Mouse (Mus musculus) hindbrain, embryonic 16.5 days (tissue): ENCODE data around the gene Adad2. TPM values are rescaled to one million over a fixed set of nuclear protein-coding genes. Genes with fewer than 3 reads are reported as not detected.
A peak's percentile ranks its signal among the peaks of the same experiment; 100 is the strongest.

Experiments used
- ATAC-seq: fragments of 200-750 bp; cut with Nextera tagmentation; 2 replicates; pipeline ENCODE4 v1.8.0; 2017; ENCODE audit warnings: moderate TSS enrichment, moderate library complexity
- H3K27ac ChIP-seq: fragments of 300-500 bp; sonication (generic); 2 replicates; pipeline ENCODE4 v1.5.1; 2014; ENCODE audit warnings: low read depth, mild to moderate bottlenecking, control low read depth, low read length, moderate library complexity
- H3K27me3 ChIP-seq: fragments of 300-500 bp; sonication (generic); replicated peaks from 2 replicates; pipeline ENCODE4 v1.6.1; 2014; ENCODE audit warnings: low read length; ENCODE audit not compliant: control insufficient read depth, insufficient read depth
- H3K36me3 ChIP-seq: fragments of 300-500 bp; sonication (generic); 2 replicates; pipeline ENCODE4 v1.6.1; 2014; ENCODE audit warnings: mild to moderate bottlenecking, low read length, moderate library complexity, mixed read lengths; ENCODE audit not compliant: control insufficient read depth, insufficient read depth
- H3K4me1 ChIP-seq: fragments of 300-500 bp; sonication (generic); 2 replicates; pipeline ENCODE4 v1.6.1; 2014; ENCODE audit warnings: low read depth, low read length; ENCODE audit not compliant: control insufficient read depth, insufficient read depth
- H3K4me2 ChIP-seq: fragments of 300-500 bp; sonication (generic); 2 replicates; pipeline ENCODE4 v1.6.1; 2014; ENCODE audit warnings: mild to moderate bottlenecking, low read length, control low read depth, moderate library complexity
- H3K4me3 ChIP-seq: fragments of 300-500 bp; sonication (generic); 2 replicates; pipeline ENCODE4 v1.5.1; 2014; ENCODE audit warnings: mild to moderate bottlenecking, low read length, control low read depth, moderate library complexity
- H3K9ac ChIP-seq: fragments of 300-500 bp; sonication (generic); 2 replicates; pipeline ENCODE4 v1.6.1; 2014; ENCODE audit warnings: low read depth, mild to moderate bottlenecking, control low read depth, low read length, moderate library complexity
- H3K9me3 ChIP-seq: fragments of 300-500 bp; sonication (generic); 2 replicates; pipeline ENCODE4 v1.6.1; 2014; ENCODE audit warnings: mild to moderate bottlenecking, low read length, moderate library complexity; ENCODE audit not compliant: control insufficient read depth
- WGBS: fragments of 180-500 bp; shearing (Covaris S2); extraction: QIAGEN DNeasy Blood & Tissue Kit; methylation state at CpG from one replicate; pipeline ENCODE4 v1.1.7; 2014; 5-methylcytosine and 5-hydroxymethylcytosine counted together
- polyA plus RNA-seq: library from polyadenylated mRNA; unstranded; fragments of >200 nt; fragmentation: Nextera tagmentation; extraction: Ambion mirVana; gene quantifications from 2 replicates; pipeline ENCODE4 v1.2.1, GENCODE M21; 2015

Adad2 gene
- polyA plus RNA-seq, 1 experiment from 2014 or later = 0.23 TPM

DNA sequence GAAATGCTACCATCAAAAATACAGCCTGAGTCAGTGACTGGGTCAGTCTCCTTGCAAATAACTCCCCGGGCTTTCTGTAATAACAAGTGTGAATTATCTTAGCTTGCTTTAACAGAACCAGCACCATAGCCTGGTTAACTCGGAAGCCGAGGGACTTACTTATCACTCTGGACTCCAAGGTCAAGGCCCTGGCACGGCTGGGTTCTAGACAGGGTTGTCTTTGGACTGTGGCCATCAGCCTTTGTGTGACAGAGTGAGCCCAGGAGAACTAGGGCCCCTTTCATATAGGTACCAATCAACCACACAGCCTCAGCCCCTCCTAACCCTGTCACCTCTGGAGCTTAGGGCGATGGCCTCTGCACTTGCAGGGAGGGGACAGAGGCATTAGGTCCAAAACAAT lies 28.5 kb downstream of the Adad2 start:
- H3K4me2 ChIP-seq = no peak overlapping the region
- WGBS = 82% methylated on average over 5 of the region's 5 CpGs
- no peak for ATAC-seq
- H3K27me3 ChIP-seq = no peaks in the 10 kb centered on the region
- H3K4me1 ChIP-seq = peaks cover 12% of the 10 kb centered on the region
- no peak overlapping the region for H3K4me3 ChIP-seq
- H3K9me3 ChIP-seq = no peaks in the 10 kb centered on the region
- H3K9ac ChIP-seq = no peak overlapping the region
- H3K27ac ChIP-seq = no peak overlapping the region
- H3K36me3 ChIP-seq = no peaks in the 10 kb centered on the region

GRCm38 (mm10) chr8:119642960-119643359 lies 30.4 kb downstream of the Adad2 start:
- peaks cover 12% of the 10 kb centered on the region for H3K4me1 ChIP-seq
- no peak for ATAC-seq
- no peak overlapping the region for H3K9ac ChIP-seq
- no peak overlapping the region for H3K4me3 ChIP-seq
- H3K36me3 ChIP-seq = no peaks in the 10 kb centered on the region
- H3K9me3 ChIP-seq = no peaks in the 10 kb centered on the region
- no peak overlapping the region for H3K27ac ChIP-seq
- no peak overlapping the region for H3K4me2 ChIP-seq
- H3K27me3 ChIP-seq = no peaks in the 10 kb centered on the region
- WGBS = 100% methylated on average over 1 of the region's 1 CpGs

DNA sequence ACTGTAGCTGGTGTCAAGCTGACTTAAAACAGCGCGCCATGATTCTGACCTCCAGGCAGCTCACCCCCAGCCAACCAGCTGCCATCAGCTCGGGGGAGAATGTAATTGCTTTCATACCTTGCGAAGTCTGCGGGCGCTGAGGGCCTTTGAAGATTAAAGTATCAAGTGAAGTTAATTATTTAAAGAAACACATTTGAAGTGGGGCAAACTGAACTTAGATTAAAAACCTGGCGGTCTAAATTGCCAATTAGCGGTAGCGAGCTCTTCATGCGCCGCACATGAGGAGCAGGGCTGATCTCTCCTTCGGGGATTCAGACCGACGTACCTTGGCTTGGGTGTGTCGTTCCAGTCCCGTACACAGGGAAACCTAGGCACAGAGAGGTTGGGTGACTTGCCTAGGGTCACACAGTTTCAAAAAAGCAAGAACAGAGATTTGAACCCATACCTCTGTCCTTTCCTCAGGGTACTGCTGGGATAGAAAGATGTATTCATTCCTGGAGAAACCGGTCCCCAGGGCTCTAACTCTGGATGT lies 31.9 kb downstream of the Adad2 start:
- no peak overlapping the region for H3K4me2 ChIP-seq
- H3K9me3 ChIP-seq = no peaks in the 10 kb centered on the region
- peaks cover 12% of the 10 kb centered on the region for H3K4me1 ChIP-seq
- peak; percentile 55 for ATAC-seq
- H3K9ac ChIP-seq = no peak overlapping the region
- H3K27ac ChIP-seq = peak overlapping the region; percentile 42
- H3K4me3 ChIP-seq = no peak overlapping the region
- WGBS = 69% methylated on average over 17 of the region's 17 CpGs
- H3K27me3 ChIP-seq = no peaks in the 10 kb centered on the region
- H3K36me3 ChIP-seq = no peaks in the 10 kb centered on the region

- Histone ChIP-seq H3K4me1 (peaks cover 12% of the 10 kb centered on the region), H3K27me3 (no peaks in the 10 kb centered on the region), H3K9me3 (no peaks in the 10 kb centered on the region), H3K36me3 (no peaks in the 10 kb centered on the region), H3K27ac (peak overlapping the region; percentile 69), H3K4me2 (no peak overlapping the region; the same call in 1 of the 2 replicates), H3K9ac (peak overlapping the region; percentile 19; the same call in 1 of the 2 replicates), H3K4me3 (no peak overlapping the region)
- ATAC-seq = peak; percentile 88
- WGBS = 36% methylated on average over 18 of the region's 18 CpGs
Measured at GRCm38 (mm10) chr8:119644981-119645597, 32.5 kb downstream of the Adad2 start.

DNA sequence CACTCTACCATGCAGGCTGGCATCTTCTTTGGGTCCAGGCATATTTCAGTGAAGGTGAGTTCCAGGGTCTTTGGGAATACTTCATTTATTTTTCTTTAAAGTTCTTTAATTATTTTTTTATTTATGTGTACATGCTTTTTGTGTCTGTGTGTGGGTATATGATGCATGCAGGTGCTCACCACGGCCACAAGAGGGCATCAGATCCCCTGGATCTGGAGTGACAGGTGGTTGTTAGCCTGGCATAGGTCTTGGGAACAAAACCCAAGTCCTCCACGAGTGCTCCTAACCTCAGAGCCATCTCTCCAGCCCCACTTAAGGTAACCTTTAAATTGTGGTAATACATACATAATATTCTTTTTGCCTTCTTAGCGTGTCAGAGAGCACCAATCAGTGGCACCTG lies 33.6 kb downstream of the Adad2 start:
- peaks cover 12% of the 10 kb centered on the region for H3K4me1 ChIP-seq
- WGBS = 80% methylated on average over 3 of the region's 3 CpGs
- H3K27me3 ChIP-seq = no peaks in the 10 kb centered on the region
- no peak overlapping the region for H3K4me3 ChIP-seq
- no peak for ATAC-seq
- H3K9me3 ChIP-seq = no peaks in the 10 kb centered on the region
- H3K27ac ChIP-seq = no peak overlapping the region
- no peak overlapping the region for H3K9ac ChIP-seq
- no peak overlapping the region for H3K4me2 ChIP-seq
- H3K36me3 ChIP-seq = no peaks in the 10 kb centered on the region

GRCm38 (mm10) chr8:119646846-119647245 lies 34.3 kb downstream of the Adad2 start:
- no peak overlapping the region for H3K9ac ChIP-seq
- peaks cover 12% of the 10 kb centered on the region for H3K4me1 ChIP-seq
- no peak for ATAC-seq
- H3K4me3 ChIP-seq = no peak overlapping the region
- H3K36me3 ChIP-seq = no peaks in the 10 kb centered on the region
- H3K27me3 ChIP-seq = no peaks in the 10 kb centered on the region
- no peak overlapping the region for H3K4me2 ChIP-seq
- H3K27ac ChIP-seq = no peak overlapping the region
- no peaks in the 10 kb centered on the region for H3K9me3 ChIP-seq
- WGBS = 80% methylated on average over 7 of the region's 7 CpGs

- H3K4me3 ChIP-seq = no peak overlapping the region
- H3K9ac ChIP-seq = no peak overlapping the region
- no peak for ATAC-seq
- H3K27ac ChIP-seq = no peak overlapping the region
- no peaks in the 10 kb centered on the region for H3K36me3 ChIP-seq
- H3K9me3 ChIP-seq = no peaks in the 10 kb centered on the region
- WGBS = 82% methylated on average over 2 of the region's 2 CpGs
- no peaks in the 10 kb centered on the region for H3K4me1 ChIP-seq
- no peaks in the 10 kb centered on the region for H3K27me3 ChIP-seq
- H3K4me2 ChIP-seq = no peak overlapping the region
Measured at GRCm38 (mm10) chr8:119651324-119651723, 38.8 kb downstream of the Adad2 start.

DNA sequence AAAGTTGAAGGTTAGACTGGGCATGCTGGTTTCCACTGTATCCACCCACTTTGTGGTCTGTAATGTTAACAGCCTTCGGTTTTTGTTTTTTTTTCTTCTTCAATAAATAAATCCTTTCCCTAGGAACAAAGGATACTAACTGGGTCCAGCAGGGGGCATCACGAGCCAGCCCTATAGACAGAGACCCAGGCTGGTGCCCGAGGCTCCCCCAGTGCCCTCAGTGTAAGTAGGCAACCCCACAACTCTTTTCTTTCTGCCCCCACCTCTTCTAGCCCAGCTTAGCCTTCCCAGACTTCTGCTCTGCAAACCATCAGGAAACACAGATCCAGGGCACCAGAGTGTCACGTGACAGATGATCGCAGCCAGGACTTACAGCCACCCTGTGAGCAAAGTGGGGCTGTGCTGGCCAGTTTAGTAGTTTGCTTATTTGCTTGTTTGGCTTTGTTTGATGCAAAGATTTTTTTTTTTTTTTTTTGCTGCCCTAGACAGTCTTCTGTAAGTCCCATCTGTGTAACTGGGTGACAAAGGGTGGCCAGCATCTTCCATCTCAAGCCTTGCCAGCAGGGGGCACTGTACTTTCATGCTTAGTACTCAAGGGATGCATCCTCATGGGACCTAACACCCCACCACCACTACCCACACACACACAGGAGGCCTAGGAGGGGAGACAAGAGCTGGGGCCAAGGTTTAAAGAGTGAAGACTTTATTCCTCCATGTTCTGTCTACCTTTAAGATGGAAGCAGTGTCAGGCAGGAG lies 44.3 kb downstream of the Adad2 start:
- Histone ChIP-seq H3K4me2 (no peak overlapping the region), H3K4me3 (no peak overlapping the region), H3K36me3 (no peaks in the 10 kb centered on the region), H3K9ac (no peak overlapping the region), H3K9me3 (no peaks in the 10 kb centered on the region), H3K27ac (no peak overlapping the region), H3K4me1 (peaks cover 3% of the 10 kb centered on the region; the same call in 1 of the 2 replicates), H3K27me3 (no peaks in the 10 kb centered on the region)
- ATAC-seq = no peak
- 63% methylated on average over 5 of the region's 5 CpGs for WGBS

DNA sequence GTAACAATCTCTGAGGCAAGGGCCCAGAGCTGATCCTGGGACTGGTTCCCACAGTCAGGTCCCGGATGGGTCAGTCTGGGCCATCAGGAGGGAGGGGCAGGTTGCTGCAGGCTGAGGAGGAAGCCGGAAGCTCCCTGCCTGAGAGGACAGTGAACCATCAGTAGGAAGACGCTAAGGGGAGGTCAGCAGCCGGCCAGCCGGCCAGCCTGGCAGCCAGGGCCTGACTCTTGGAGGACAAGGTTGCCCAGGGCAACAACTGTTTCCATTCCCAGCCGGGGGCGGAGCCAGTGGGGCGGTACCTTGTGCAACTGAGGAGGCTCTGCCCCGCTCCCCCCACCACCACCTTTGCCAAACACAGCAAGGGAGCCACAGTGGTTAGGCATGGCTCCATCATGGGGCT lies 48.5 kb downstream of the Adad2 start:
- ATAC-seq = peak; percentile 74; the same call in 1 of the 2 replicates
- Histone ChIP-seq H3K9me3 (no peaks in the 10 kb centered on the region), H3K4me3 (no peak overlapping the region), H3K4me1 (peaks cover 3% of the 10 kb centered on the region; the same call in 1 of the 2 replicates), H3K27ac (no peak overlapping the region), H3K36me3 (no peaks in the 10 kb centered on the region), H3K4me2 (no peak overlapping the region), H3K27me3 (no peaks in the 10 kb centered on the region), H3K9ac (no peak overlapping the region)
- WGBS = 5% methylated on average over 9 of the region's 9 CpGs
